Mouse (Mus musculus) mammary gland, adult 2 months (tissue): ENCODE results near the gene Gm44503. TPM values are rescaled to one million over a fixed set of nuclear protein-coding genes. Genes with fewer than 3 reads are reported as not detected.

ENCODE experiments used
- polyA plus RNA-seq: library from polyadenylated mRNA; depleted of rRNA; stranded (reverse); fragments of >200 nt; gene quantifications from 2 replicates; pipeline ENCODE4 v1.2.3, GENCODE M21; 2012; ENCODE audit warnings: low replicate concordance; rRNA removed

The Gm44503 gene
- polyA plus RNA-seq, result not detected in 2 replicates

DNA sequence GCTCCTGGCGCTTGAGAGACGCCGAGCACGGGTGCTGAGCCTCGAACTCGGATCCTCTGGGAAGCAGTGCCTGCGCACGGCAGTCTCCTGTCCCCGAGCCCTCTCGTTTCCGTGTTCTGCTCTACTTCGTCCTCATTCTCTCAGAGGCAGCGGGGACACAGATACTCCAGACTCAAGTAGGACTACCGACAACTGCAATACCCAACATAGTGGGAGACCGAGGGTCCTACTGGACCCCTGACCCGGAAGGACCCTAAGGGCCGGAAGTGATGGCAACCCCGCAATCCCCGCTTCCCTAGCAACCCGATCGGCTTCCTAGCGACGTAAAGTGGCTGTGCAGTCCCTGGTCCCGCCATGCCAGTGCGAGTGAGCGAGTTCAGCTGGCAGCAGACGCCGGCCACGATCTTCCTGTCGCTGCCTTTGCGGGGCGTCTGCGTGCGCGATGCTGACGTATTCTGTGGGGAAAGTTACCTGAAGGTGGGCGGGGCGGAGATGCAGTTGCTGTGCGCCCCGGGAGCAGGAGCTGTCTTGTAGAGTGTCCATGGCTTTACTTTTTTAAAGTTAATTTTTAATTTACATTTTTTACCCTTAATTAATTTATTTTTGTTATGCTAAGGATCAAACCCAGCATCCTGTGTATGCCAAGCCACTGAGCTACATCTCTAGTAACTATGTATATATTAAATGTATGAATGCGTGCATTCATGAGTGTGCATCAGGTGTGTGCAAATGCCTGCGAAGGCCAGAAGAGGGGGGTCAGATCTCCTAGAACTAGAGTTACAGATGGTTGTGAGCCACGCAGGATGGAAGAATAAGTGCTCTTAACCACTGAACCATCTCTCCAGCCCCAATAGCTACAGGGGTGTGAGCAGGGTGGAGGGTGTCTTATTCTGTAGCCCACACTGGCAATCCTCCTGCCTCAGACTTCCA is at the start of gene Gm44503, which contains the start of gene Dyx1c1:
Gene Gm44503, plus strand, starts transcription at position 332 of the 930 bp plus-strand sequence.
Gene Dyx1c1, plus strand, starts transcription at position 265 of the 930 bp plus-strand sequence.

DNA sequence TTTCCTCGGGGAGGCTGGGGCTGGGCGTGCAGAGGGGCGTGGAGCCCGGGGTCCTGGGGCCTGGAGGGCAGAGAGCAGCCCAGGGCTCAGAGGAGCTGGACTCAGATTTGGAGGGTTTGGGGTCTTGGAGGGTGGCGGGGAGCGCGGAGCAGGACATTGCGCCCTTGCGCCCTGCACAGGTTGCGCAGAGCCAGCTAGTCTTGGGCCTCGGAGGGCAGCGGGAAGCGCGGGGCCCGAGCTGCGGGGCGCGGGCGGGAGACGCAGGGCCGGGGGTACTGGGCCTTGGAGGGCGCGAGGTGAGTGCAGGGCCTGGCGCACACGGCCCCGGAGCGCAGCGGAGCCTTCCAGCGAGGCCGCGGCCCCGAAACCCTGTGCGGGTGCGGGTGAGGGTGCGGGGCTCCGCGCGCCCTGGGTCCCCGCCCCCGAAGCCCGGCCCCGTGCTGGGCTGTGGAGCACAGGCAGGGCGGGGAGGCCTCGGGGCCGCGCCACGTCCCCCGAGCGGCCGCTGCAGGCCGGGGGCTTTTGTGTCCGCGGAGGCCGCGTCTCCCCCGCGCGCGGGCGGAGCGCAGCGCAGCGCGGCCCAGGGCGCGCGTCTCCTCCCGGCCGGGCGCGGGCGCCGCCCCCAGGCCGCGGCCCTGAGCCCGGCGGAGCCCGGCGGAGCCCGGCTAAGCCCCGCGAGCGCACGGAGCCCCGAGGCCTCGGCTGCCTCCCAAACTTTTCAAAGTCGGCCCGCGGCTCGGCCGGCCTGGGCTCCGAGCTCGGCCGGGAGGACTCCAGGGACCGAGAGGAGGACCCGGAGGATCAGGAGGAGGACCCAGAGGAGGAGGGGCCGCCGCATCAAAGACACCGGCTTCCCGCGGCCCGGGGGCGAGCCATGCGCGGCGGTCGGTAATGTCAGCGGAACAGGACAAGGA is 33.4 kb upstream of the Gm44503 start, which contains the start of gene Pygo1:
Gene Pygo1, plus strand, starts transcription at position 625 of the 914 bp plus-strand sequence.

DNA sequence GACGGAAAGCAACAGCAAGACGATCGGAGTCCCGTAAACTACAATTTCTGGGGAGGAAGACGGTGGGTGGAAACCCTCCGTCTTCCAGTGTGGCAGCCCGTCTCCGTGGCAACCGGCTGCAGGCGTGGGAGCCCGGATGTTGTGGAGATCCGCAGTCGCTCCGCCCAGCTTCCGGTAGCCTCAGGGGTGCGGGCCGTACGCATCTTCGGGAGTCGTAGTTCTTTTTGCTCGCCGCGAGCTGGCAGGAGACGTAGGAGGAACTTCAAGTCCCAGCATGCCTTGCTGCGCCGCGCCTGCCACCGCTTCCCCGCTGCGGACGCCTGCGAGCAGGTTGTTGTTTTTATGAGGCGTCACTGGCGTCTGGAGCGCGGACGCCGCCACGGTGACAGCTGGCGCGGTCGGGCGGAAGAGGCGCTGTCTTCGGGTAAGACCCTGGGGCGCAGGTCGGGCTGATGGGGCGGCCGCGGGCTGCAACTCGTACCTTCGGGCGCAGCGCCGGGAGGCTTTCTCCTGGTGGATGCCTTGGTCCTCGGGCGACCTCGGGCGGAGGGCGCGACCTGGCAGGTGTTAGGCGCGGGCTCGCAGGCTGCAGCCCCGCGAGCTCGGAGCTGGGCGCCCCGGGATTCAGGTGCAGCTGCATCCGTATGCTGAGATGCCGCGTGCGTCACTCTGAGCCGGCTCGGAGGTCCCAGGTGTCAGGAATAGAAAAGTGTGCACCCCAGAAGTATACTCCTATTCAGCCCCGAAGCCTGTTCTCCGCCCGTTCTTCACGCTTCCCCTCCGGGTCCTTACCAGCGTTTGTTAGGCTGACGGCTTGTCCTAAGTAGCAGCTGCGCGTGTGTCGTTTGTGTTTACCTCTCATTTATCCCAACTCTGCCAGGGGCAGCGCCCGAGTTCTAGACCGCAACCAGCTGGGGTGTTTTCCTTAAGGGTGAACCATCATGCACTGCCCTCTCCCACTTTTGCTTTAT is 26.9 kb downstream of the Gm44503 start, which contains the start of the genes Ccpg1os and Ccpg1:
Gene Ccpg1os, minus strand, starts transcription at position 133 of the 971 bp plus-strand sequence.
Gene Ccpg1, plus strand, starts transcription at position 180 of the 971 bp plus-strand sequence.

DNA sequence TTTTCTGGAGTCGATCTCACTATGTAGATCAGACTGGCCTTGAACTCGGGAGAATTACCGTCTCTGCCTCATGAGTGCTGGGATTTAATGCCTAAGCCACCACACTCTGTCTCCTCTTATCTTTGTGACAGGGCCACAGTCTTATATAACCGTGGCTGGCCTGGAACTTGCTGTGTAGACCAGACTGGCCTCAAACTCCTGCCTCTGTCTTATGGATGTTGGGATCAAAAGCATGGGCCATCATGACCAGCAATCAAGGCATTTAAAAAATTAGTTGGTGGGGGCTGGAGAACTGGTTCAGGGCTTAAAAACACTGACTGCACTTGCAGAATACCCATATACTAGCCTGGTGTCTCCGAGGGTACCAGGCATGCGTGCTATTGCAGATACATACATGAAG is 81.4 kb downstream of the Gm44503 start, which contains the start of gene Pigb:
Gene Pigb, minus strand, starts transcription at position 299 of the 400 bp plus-strand sequence.

DNA sequence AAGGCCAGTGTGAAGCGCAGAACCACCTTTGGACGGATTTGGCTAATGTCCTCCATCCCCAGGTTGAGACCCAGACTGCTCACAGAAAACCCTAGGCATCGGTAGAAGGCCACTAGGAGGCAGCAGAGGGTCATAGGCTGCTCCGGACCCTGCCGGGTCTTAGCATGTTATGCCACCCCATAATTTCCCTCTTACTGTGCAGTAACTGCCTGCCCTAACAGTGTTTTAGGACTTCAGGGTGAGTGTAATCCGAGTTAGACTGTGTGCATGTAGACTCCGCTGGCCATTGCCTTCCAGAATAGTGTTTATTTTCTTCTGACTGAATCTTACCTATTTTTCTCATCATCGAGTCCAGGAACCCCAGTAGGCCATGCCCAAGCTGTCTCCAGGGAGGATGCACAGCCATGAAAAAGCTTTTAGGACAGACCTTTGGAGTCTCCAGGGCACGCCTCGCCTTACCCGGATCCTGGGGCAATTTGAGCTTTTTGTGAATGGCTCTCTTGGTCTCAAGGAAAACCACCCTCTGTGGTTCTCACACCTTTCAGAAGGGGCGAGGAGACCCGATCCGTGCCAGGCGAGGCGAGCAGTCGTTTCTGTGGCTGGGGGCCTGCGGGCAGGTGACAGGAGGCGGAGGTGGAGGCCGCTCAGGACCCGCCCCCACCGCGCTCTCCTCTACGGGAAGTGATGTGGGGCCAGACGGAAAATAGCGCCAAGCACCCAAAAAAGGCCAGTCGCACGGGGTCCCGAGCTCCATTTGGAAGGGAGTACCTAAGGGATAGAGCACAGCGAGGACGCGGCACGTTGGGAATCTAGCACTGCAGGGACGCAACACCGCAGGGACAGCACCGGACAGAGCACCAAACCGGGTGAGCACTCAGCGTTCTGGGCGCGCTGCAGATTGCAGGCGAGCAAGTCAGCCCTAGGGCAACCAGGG is 85.8 kb downstream of the Gm44503 start, which contains the start of gene Rab27a:
Gene Rab27a, plus strand, starts transcription at position 709 of the 934 bp plus-strand sequence.

Other genes with a start within 250 kb of the Gm44503 start
- gene Prtg, start 152.0 kb upstream of the Gm44503 start, polyA plus RNA-seq, result 0.36 and 0.47 TPM in 2 replicates
- gene Pygo1, start 33.2 kb upstream of the Gm44503 start, polyA plus RNA-seq, result 0.93 and 2.5 TPM in 2 replicates
- gene Dyx1c1, start 67 bp upstream of the Gm44503 start, polyA plus RNA-seq, result 0.23 and 0.52 TPM in 2 replicates
- gene Ccpg1os, start 26.5 kb downstream of the Gm44503 start, polyA plus RNA-seq, result 7.3 and 12.4 TPM in 2 replicates
- 6.8 and 10.5 TPM in 2 replicates for gene Ccpg1, start 26.6 kb downstream of the Gm44503 start, polyA plus RNA-seq
- gene Pigb, start 81.5 kb downstream of the Gm44503 start, polyA plus RNA-seq, result 6.4 and 13.4 TPM in 2 replicates
- 3.2 and 3.7 TPM in 2 replicates for gene Rab27a, start 86.0 kb downstream of the Gm44503 start, polyA plus RNA-seq
- 0.09 and 0.49 TPM in 2 replicates for gene Khdc3, start 143.0 kb downstream of the Gm44503 start, polyA plus RNA-seq
- gene Gm20509, start 143.6 kb downstream of the Gm44503 start, polyA plus RNA-seq, result not detected in 2 replicates
- gene Rsl24d1, start 154.6 kb downstream of the Gm44503 start, polyA plus RNA-seq, result 8.2 and 22.9 TPM in 2 replicates